9 mouse cellular contexts compared by ENCODE assay signal in the genomic region with DNA sequence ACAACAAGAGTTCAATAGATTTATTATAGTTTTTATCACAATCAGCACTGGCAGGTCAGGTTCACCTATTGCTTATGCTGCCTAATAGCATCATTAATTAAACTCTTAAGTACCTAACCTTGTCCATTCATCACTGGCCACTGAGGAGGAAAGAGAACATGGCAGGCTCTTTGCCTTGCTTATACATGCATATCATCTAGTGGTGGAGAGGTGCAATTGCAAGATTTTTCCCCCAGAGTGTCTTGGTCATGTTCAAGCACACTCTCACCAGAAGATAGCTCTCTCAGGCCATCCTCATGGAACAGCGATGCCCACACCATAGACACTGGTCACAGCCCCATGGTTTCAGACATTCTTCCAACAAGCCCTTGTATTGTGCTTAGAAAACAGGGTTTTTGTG.
A peak's percentile ranks its signal among the peaks of the same experiment; 100 is the strongest.
DNase-seq lines count a peak whose midpoint lies in the region; ATAC-seq and TF ChIP-seq lines count a peak whose summit lies in the region.
"Had no signal": no experiment of that assay in that cellular context is flagged by ENCODE, and none has a peak within 500 bp of the region (broad histone marks: within the 10 kb centered on the region; RNA-seq: fewer than 3 reads in every experiment).

No protein-coding gene starts in this region.

- H3K27me3 ChIP-seq in kidney, adult 2 months (replicated peaks; ENCODE audit: control insufficient read depth, insufficient read depth, low read length), result no peaks in the 10 kb centered on the region
- no peaks in the 10 kb centered on the region for H3K27me3 ChIP-seq in kidney, embryonic 16.5 days (ENCODE audit: insufficient read depth, low read length)
- H3K27me3 ChIP-seq: embryonic facial prominence, embryonic 13.5 days had no signal

- ATAC-seq in kidney, embryonic 16.5 days (ENCODE audit: low FRiP score, low TSS enrichment), result no peak

- in situ Hi-C loops in ES-E14 (cut with MboI; ENCODE audit: low sequenced_read_pairs in 2 of 2, unreplicated experiment in 2 of 2), result no loop called here

- H3K36me3 ChIP-seq in kidney, adult 2 months (ENCODE audit: control insufficient read depth, insufficient read depth, low read length), result no peaks in the 10 kb centered on the region
- H3K36me3 ChIP-seq in kidney, embryonic 16.5 days (ENCODE audit: insufficient read depth, low read length), result no peaks in the 10 kb centered on the region
- no peaks in the 10 kb centered on the region for H3K36me3 ChIP-seq in ES-E14 (ENCODE audit: control insufficient read depth, insufficient read depth, low read length, poor library complexity, severe bottlenecking)
- H3K36me3 ChIP-seq: embryonic facial prominence, embryonic 13.5 days had no signal

- DNase-seq in kidney, adult 2 months, result peak; percentile 36
- DNase-seq in 416B (ENCODE audit: low read depth) (peak; percentile 46), ES-E14 (ENCODE audit: low read depth, low spot score) (peak; percentile 16)
- peak; percentile 40 to 43 for DNase-seq in heart, postnatal 10 days
- DNase-seq in spleen, adult 18-20 months, result no peak
- no peak for DNase-seq in layer of hippocampus, postnatal 25 days (ENCODE audit: extremely low spot score in 1 of 2, low spot score in 1 of 2)
- DNase-seq in spleen, postnatal 36 days (ENCODE audit: low spot score in 2 of 2), result no peak

- no peak overlapping the region for H3K4me3 ChIP-seq in kidney, adult 2 months (ENCODE audit: insufficient read depth, low read depth, low read length)
- no peak overlapping the region for H3K4me3 ChIP-seq in kidney, embryonic 16.5 days (ENCODE audit: low read length)
- H3K4me3 ChIP-seq in ES-E14 (ENCODE audit: insufficient read depth in 1 of 2, low read depth in 1 of 2, low read length in 2 of 2, poor library complexity in 1 of 2, severe bottlenecking in 1 of 2), result no peak overlapping the region
- H3K4me3 ChIP-seq: embryonic facial prominence, embryonic 13.5 days had no signal

- H3K4me1 ChIP-seq in kidney, adult 2 months (ENCODE audit: control insufficient read depth, insufficient read depth, low read length), result no peaks in the 10 kb centered on the region
- H3K4me1 ChIP-seq in kidney, embryonic 16.5 days (ENCODE audit: insufficient read depth, low read length), result no peaks in the 10 kb centered on the region
- peaks cover 3 to 11% of the 10 kb centered on the region in 2 experiments; a peak in 3 of 4 replicates for H3K4me1 ChIP-seq in ES-E14 (ENCODE audit: control insufficient read depth in 2 of 2, insufficient read depth in 2 of 2, low read length in 2 of 2, poor library complexity in 1 of 2)

- WGBS in kidney, adult 2 months, result 63% methylated on average over 1 of the region's 1 CpGs
- WGBS in kidney, embryonic 16.5 days, result 76% methylated on average over 1 of the region's 1 CpGs

- H3K27ac ChIP-seq in kidney, adult 2 months (ENCODE audit: insufficient read depth, low read depth, low read length), result no peak overlapping the region
- no peak overlapping the region for H3K27ac ChIP-seq in kidney, embryonic 16.5 days (ENCODE audit: low read length)
- no peak overlapping the region for H3K27ac ChIP-seq in ES-E14 (ENCODE audit: insufficient read depth, low read depth, low read length, poor library complexity, severe bottlenecking)
- H3K27ac ChIP-seq: embryonic facial prominence, embryonic 13.5 days had no signal

- no peak overlapping the region for H3K9ac ChIP-seq in kidney, embryonic 16.5 days (replicated peaks; ENCODE audit: low read length)
- no peak overlapping the region for H3K9ac ChIP-seq in ES-E14 (ENCODE audit: insufficient read depth, low read depth, low read length, poor library complexity, severe bottlenecking)
- H3K9ac ChIP-seq: embryonic facial prominence, embryonic 13.5 days had no signal

- TF ChIP-seq CTCF in kidney, adult 2 months (conservative IDR thresholded peaks at IDR 0.05; ENCODE audit: insufficient read depth, insufficient read length, low read depth, low read length), result peak; percentile 30; the same call in 1 of the 2 replicates

- H3K9me3 ChIP-seq in kidney, embryonic 16.5 days (ENCODE audit: low read length), result no peaks in the 10 kb centered on the region
- no peaks in the 10 kb centered on the region for H3K9me3 ChIP-seq in ES-E14 (ENCODE audit: control insufficient read depth, insufficient read depth, low read depth, low read length)
- H3K9me3 ChIP-seq: embryonic facial prominence, embryonic 13.5 days had no signal

- no peak for TF ChIP-seq POLR2A in kidney, adult 2 months (IDR thresholded peaks at IDR 0.05; ENCODE audit: low read depth, low read length)

- intact Hi-C loops in heart, postnatal 10 days (cut with DNase I), result no loop called here

- H3K4me2 ChIP-seq in kidney, embryonic 16.5 days (replicated peaks; ENCODE audit: low read depth, low read length), result no peak overlapping the region
- H3K4me2 ChIP-seq: embryonic facial prominence, embryonic 13.5 days had no signal

TF ChIP-seq in ES-E14, 5 proteins besides CTCF, POLR2A, EP300 and RAD21:
- TF ChIP-seq MAFK (IDR thresholded peaks at IDR 0.05; ENCODE audit: insufficient read depth, low read depth, low read length) (no peak), ZC3H11A (IDR thresholded peaks at IDR 0.05; ENCODE audit: borderline replicate concordance, low read depth, low read length) (0 out of 2 replicates have a peak, but pooled peaks have one; percentile 65)

Comparison
In these comparisons a context has a peak if more than half of its experiments do, and no peak if none do; other contexts are left out.
1. DNase-seq: peak in kidney, adult 2 months (single experiment), 416B (single experiment), ES-E14 (single experiment) and heart, postnatal 10 days (2 of 2); none in spleen, adult 18-20 months (0 of 2), layer of hippocampus, postnatal 25 days (0 of 2) and spleen, postnatal 36 days (0 of 2).